Mouse (Mus musculus) midbrain, embryonic 11.5 days (tissue): ENCODE data around the gene Wdr82. TPM values are rescaled to one million over a fixed set of nuclear protein-coding genes. Genes with fewer than 3 reads are reported as not detected.

Source experiments
- ATAC-seq: fragments of 200-750 bp; cut with Nextera tagmentation; 2 replicates; pipeline ENCODE4 v1.8.0; 2017; ENCODE audit warnings: moderate TSS enrichment, moderate library complexity; ENCODE audit not compliant: low FRiP score
- DNase-seq: peaks from one replicate; pipeline ENCODE4 v3.0.0; 2015; ENCODE audit warnings: low spot score; ENCODE audit errors: missing footprints
- H3K27ac ChIP-seq: fragments of 300-500 bp; sonication (generic); 2 replicates; pipeline ENCODE4 v1.5.1; 2014; ENCODE audit warnings: low read depth, low read length
- H3K27me3 ChIP-seq: fragments of 300-500 bp; sonication (generic); 2 replicates; pipeline ENCODE4 v1.6.1; 2014; ENCODE audit warnings: mild to moderate bottlenecking, low read length, moderate library complexity, mixed read lengths; ENCODE audit not compliant: control insufficient read depth, insufficient read depth
- H3K36me3 ChIP-seq: fragments of 300-500 bp; sonication (generic); 2 replicates; pipeline ENCODE4 v1.6.1; 2014; ENCODE audit warnings: mild to moderate bottlenecking, low read length, moderate library complexity, mixed read lengths; ENCODE audit not compliant: control insufficient read depth, insufficient read depth
- H3K4me1 ChIP-seq: fragments of 300-500 bp; sonication (generic); 2 replicates; pipeline ENCODE4 v1.6.1; 2014; ENCODE audit warnings: low read length; ENCODE audit not compliant: control insufficient read depth, insufficient read depth
- H3K4me2 ChIP-seq: fragments of 300-500 bp; sonication (generic); 2 replicates; pipeline ENCODE4 v1.6.1; 2014; ENCODE audit warnings: mild to moderate bottlenecking, moderate library complexity
- H3K4me3 ChIP-seq: fragments of 300-500 bp; sonication (generic); 2 replicates; pipeline ENCODE4 v1.5.1; 2014; ENCODE audit warnings: low read depth, low read length
- H3K9ac ChIP-seq: fragments of 300-500 bp; sonication (generic); 2 replicates; pipeline ENCODE4 v1.6.1; 2014; ENCODE audit warnings: low read length
- H3K9me3 ChIP-seq: fragments of 300-500 bp; sonication (generic); 2 replicates; pipeline ENCODE4 v1.6.1; 2016; ENCODE audit warnings: low read length; ENCODE audit not compliant: control insufficient read depth
- WGBS: fragments of 180-500 bp; shearing (Covaris S2); extraction: QIAGEN DNeasy Blood & Tissue Kit; methylation state at CpG from one replicate; pipeline ENCODE4 v1.1.7; 2014; 5-methylcytosine and 5-hydroxymethylcytosine counted together
- polyA plus RNA-seq: library from polyadenylated mRNA; unstranded; fragments of >200 nt; fragmentation: Nextera tagmentation; extraction: Ambion mirVana; gene quantifications from 2 replicates; pipeline ENCODE4 v1.2.1, GENCODE M21; 2014

The Wdr82 gene
- polyA plus RNA-seq, 1 experiment from 2014 or later, result 32.6 TPM

- DNase-seq (peak; percentile 96), ATAC-seq (peak; percentile 75)
- Histone ChIP-seq H3K27me3 (no peaks in the 10 kb centered on the region), H3K4me1 (peaks cover 12% of the 10 kb centered on the region), H3K4me3 (peak overlapping the region; percentile 75), H3K27ac (peak overlapping the region; percentile 87), H3K36me3 (no peaks in the 10 kb centered on the region), H3K9ac (peak overlapping the region; percentile 85), H3K9me3 (no peaks in the 10 kb centered on the region), H3K4me2 (peak overlapping the region; percentile 69)
- WGBS, result under 1% methylated on average over 30 of the region's 30 CpGs
Measured at GRCm38 (mm10) chr9:106171346-106172158, 824 bp downstream of the Wdr82 start.

- Histone ChIP-seq H3K4me3 (peak overlapping the region; percentile 75), H3K4me1 (peaks cover 12% of the 10 kb centered on the region), H3K27me3 (no peaks in the 10 kb centered on the region), H3K9ac (peak overlapping the region; percentile 85; the same call in 1 of the 2 replicates), H3K4me2 (peak overlapping the region; percentile 69), H3K27ac (no peak overlapping the region), H3K9me3 (no peaks in the 10 kb centered on the region), H3K36me3 (peaks cover 4% of the 10 kb centered on the region; the same call in 1 of the 2 replicates)
- no peak for ATAC-seq
- 54% methylated on average over 3 of the region's 3 CpGs for WGBS
- DNase-seq, result no peak
Measured at GRCm38 (mm10) chr9:106172527-106172926, 1.8 kb downstream of the Wdr82 start.

GRCm38 (mm10) chr9:106173363-106173762, 2.6 kb downstream of the Wdr82 start:
- Histone ChIP-seq H3K9ac (no peak overlapping the region), H3K4me3 (peak overlapping the region; percentile 12; the same call in 1 of the 2 replicates)

GRCm38 (mm10) chr9:106175552-106176200, 4.9 kb downstream of the Wdr82 start:
- no peak for ATAC-seq
- Histone ChIP-seq H3K4me2 (no peak overlapping the region), H3K36me3 (peaks cover 8% of the 10 kb centered on the region; the same call in 1 of the 2 replicates), H3K9me3 (no peaks in the 10 kb centered on the region), H3K9ac (no peak overlapping the region), H3K27ac (no peak overlapping the region), H3K4me3 (no peak overlapping the region), H3K27me3 (no peaks in the 10 kb centered on the region), H3K4me1 (peaks cover 8% of the 10 kb centered on the region)
- WGBS, result 89% methylated on average over 3 of the region's 3 CpGs
- DNase-seq, result no peak

More at GRCm38 (mm10) chr9:106173363-106173762, 2.6 kb downstream of the Wdr82 start:
- ATAC-seq (no peak), DNase-seq (no peak)
- H3K27me3 ChIP-seq, result no peaks in the 10 kb centered on the region
- H3K4me2 ChIP-seq, result peak overlapping the region; percentile 69
- WGBS, result 73% methylated on average over 2 of the region's 2 CpGs
- H3K36me3 ChIP-seq, result peaks cover 6% of the 10 kb centered on the region; the same call in 1 of the 2 replicates
- no peak overlapping the region for H3K27ac ChIP-seq
- no peaks in the 10 kb centered on the region for H3K9me3 ChIP-seq
- peaks cover 12% of the 10 kb centered on the region for H3K4me1 ChIP-seq

GRCm38 (mm10) chr9:106176769-106177168, 6.0 kb downstream of the Wdr82 start:
- no peaks in the 10 kb centered on the region for H3K27me3 ChIP-seq
- 88% methylated on average over 5 of the region's 5 CpGs for WGBS
- H3K4me1 ChIP-seq, result peaks cover 8% of the 10 kb centered on the region
- H3K4me2 ChIP-seq, result no peak overlapping the region
- no peak for ATAC-seq
- peaks cover 16% of the 10 kb centered on the region; the same call in 1 of the 2 replicates for H3K36me3 ChIP-seq
- H3K9ac ChIP-seq, result no peak overlapping the region
- no peak for DNase-seq
- no peak overlapping the region for H3K27ac ChIP-seq
- H3K9me3 ChIP-seq, result no peaks in the 10 kb centered on the region
- H3K4me3 ChIP-seq, result no peak overlapping the region

- Histone ChIP-seq H3K4me1 (peaks cover 8% of the 10 kb centered on the region), H3K4me3 (no peak overlapping the region), H3K9me3 (no peaks in the 10 kb centered on the region), H3K9ac (no peak overlapping the region), H3K27me3 (no peaks in the 10 kb centered on the region), H3K36me3 (peaks cover 17% of the 10 kb centered on the region; the same call in 1 of the 2 replicates), H3K4me2 (no peak overlapping the region), H3K27ac (no peak overlapping the region)
- ATAC-seq (no peak), DNase-seq (no peak)
- WGBS, result 89% methylated on average over 6 of the region's 6 CpGs
Measured at GRCm38 (mm10) chr9:106177799-106178198, 7.1 kb downstream of the Wdr82 start.

- ATAC-seq (no peak), DNase-seq (no peak)
- 91% methylated on average over 2 of the region's 2 CpGs for WGBS
- Histone ChIP-seq H3K4me2 (no peak overlapping the region), H3K9me3 (no peaks in the 10 kb centered on the region), H3K4me1 (no peaks in the 10 kb centered on the region), H3K4me3 (no peak overlapping the region), H3K27ac (no peak overlapping the region), H3K27me3 (no peaks in the 10 kb centered on the region), H3K36me3 (peaks cover 26% of the 10 kb centered on the region; the same call in 1 of the 2 replicates), H3K9ac (no peak overlapping the region)
Measured at GRCm38 (mm10) chr9:106179454-106179853, 8.7 kb downstream of the Wdr82 start.

GRCm38 (mm10) chr9:106179964-106180363, 9.2 kb downstream of the Wdr82 start:
- WGBS, result 97% methylated on average over 3 of the region's 3 CpGs
- no peaks in the 10 kb centered on the region for H3K4me1 ChIP-seq
- no peak overlapping the region for H3K4me3 ChIP-seq
- no peak overlapping the region for H3K9ac ChIP-seq
- DNase-seq (no peak), ATAC-seq (no peak)
- no peaks in the 10 kb centered on the region for H3K9me3 ChIP-seq
- no peak overlapping the region for H3K4me2 ChIP-seq
- no peaks in the 10 kb centered on the region for H3K27me3 ChIP-seq
- no peak overlapping the region for H3K27ac ChIP-seq
- peaks cover 30% of the 10 kb centered on the region; the same call in 1 of the 2 replicates for H3K36me3 ChIP-seq

GRCm38 (mm10) chr9:106182146-106182545, 11.4 kb downstream of the Wdr82 start:
- H3K4me3 ChIP-seq, result no peak overlapping the region
- ATAC-seq (no peak), DNase-seq (no peak)
- H3K27me3 ChIP-seq, result no peaks in the 10 kb centered on the region
- no peak overlapping the region for H3K27ac ChIP-seq
- no peak overlapping the region for H3K4me2 ChIP-seq
- no peaks in the 10 kb centered on the region for H3K4me1 ChIP-seq
- H3K9ac ChIP-seq, result no peak overlapping the region
- H3K9me3 ChIP-seq, result no peaks in the 10 kb centered on the region
- WGBS, result 95% methylated on average over 4 of the region's 4 CpGs
- peaks cover 39% of the 10 kb centered on the region; the same call in 1 of the 2 replicates for H3K36me3 ChIP-seq
